Mouse (Mus musculus) liver, embryonic 11.5 days (tissue): ENCODE measurements around the gene Mark3. TPM values are rescaled to one million over a fixed set of nuclear protein-coding genes. Genes with fewer than 3 reads are reported as not detected.

Source experiments
- ATAC-seq: fragments of 200-750 bp; cut with Nextera tagmentation; replicated peaks from 2 replicates; pipeline ENCODE4 v1.8.0; 2017; ENCODE audit warnings: moderate number of reproducible peaks, mild to moderate bottlenecking, moderate TSS enrichment, moderate library complexity; ENCODE audit not compliant: low FRiP score
- DNase-seq: peaks from one replicate; pipeline ENCODE4 v3.0.0-alpha.2; 2017; ENCODE audit warnings: low spot score
- H3K27ac ChIP-seq: fragments of 300-500 bp; sonication (generic); 2 replicates; pipeline ENCODE4 v1.5.1; 2014; ENCODE audit warnings: mild to moderate bottlenecking, low read depth, low read length, control low read depth
- H3K27me3 ChIP-seq: fragments of 300-500 bp; sonication (generic); replicated peaks from 2 replicates; pipeline ENCODE4 v1.6.1; 2014; ENCODE audit warnings: low read length, mixed read lengths; ENCODE audit not compliant: control insufficient read depth, insufficient read depth
- H3K36me3 ChIP-seq: fragments of 300-500 bp; sonication (generic); 2 replicates; pipeline ENCODE4 v1.6.1; 2014; ENCODE audit warnings: mild to moderate bottlenecking, low read length, moderate library complexity, mixed read lengths; ENCODE audit not compliant: control insufficient read depth, insufficient read depth
- H3K4me1 ChIP-seq: fragments of 300-500 bp; sonication (generic); replicated peaks from 2 replicates; pipeline ENCODE4 v1.6.1; 2014; ENCODE audit warnings: low read length, mixed read lengths; ENCODE audit not compliant: control insufficient read depth, insufficient read depth
- H3K4me2 ChIP-seq: fragments of 300-500 bp; sonication (generic); 2 replicates; pipeline ENCODE4 v1.6.1; 2014; ENCODE audit warnings: mild to moderate bottlenecking, control low read depth, moderate library complexity
- H3K4me3 ChIP-seq: fragments of 300-500 bp; sonication (generic); 2 replicates; pipeline ENCODE4 v1.5.1; 2014; ENCODE audit warnings: low read depth, low read length, control low read depth
- H3K9ac ChIP-seq: fragments of 300-500 bp; sonication (generic); 2 replicates; pipeline ENCODE4 v1.6.1; 2014; ENCODE audit warnings: low read depth, low read length, control low read depth
- H3K9me3 ChIP-seq: fragments of 300-500 bp; sonication (generic); 2 replicates; pipeline ENCODE4 v1.6.1; 2016; ENCODE audit warnings: low read length, inconsistent platforms, mixed read lengths; ENCODE audit not compliant: control insufficient read depth
- WGBS: fragments of 180-500 bp; shearing (Covaris S2); extraction: QIAGEN DNeasy Blood & Tissue Kit; methylation state at CpG from one replicate; pipeline ENCODE4 v1.1.7; 2014; 5-methylcytosine and 5-hydroxymethylcytosine counted together
- polyA plus RNA-seq: library from polyadenylated mRNA; unstranded; fragments of >200 nt; fragmentation: Nextera tagmentation; extraction: Ambion mirVana; gene quantifications from 2 replicates; pipeline ENCODE4 v1.2.1, GENCODE M21; 2014

Gene Mark3
- polyA plus RNA-seq, 1 experiment from 2014 or later: 38.6 TPM

DNA sequence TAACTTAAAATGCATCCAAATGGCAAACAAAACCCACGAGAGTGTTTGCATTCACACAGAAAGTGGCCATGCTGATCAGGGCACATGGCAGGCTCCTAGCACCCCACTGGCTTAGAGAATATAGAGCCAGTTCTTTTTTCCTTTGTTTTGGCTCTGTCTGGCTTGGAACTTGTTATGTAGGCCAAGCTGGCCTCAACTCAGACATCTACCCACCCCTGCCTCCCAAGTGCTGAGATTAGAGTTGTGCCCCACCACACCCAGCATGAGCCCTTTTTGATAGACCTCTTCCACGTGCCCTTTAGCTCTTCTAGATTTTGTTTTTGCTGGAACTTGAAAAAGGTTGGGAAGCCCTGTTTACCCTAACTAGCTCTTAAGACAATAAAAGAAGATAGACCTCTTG, 19.5 kb downstream of the Mark3 start:
- no peak for DNase-seq
- peaks cover 13% of the 10 kb centered on the region; the same call in 1 of the 2 replicates for H3K4me1 ChIP-seq
- 74% methylated on average over 2 of the region's 2 CpGs for WGBS
- no peaks in the 10 kb centered on the region for H3K27me3 ChIP-seq
- H3K9ac ChIP-seq: no peak overlapping the region
- peaks cover 17% of the 10 kb centered on the region for H3K36me3 ChIP-seq
- H3K4me2 ChIP-seq: no peak overlapping the region
- no peak overlapping the region for H3K27ac ChIP-seq
- ATAC-seq: no peak
- no peak overlapping the region for H3K4me3 ChIP-seq
- H3K9me3 ChIP-seq: no peaks in the 10 kb centered on the region

DNA sequence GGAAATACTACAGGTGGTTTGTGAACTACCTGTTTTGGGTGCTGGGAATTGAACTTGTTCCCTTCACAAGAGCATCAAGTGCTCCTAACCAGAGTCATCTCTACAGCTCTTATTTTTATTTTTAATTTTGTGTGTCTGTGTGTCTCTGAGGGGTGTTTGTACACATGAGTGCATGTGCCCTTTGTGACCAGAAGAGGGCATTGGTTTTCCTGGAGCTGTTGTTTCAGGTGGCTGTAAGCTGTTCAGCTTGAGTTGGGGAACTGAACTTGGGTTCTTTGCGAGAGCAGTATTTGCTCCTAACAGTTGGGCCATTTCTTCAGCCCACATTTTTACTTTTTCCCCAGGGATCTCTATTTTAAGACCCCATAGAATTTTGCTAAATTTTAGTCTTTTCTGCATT, 23.0 kb downstream of the Mark3 start:
- Histone ChIP-seq H3K27me3 (no peaks in the 10 kb centered on the region), H3K4me3 (no peak overlapping the region), H3K36me3 (peaks cover 28% of the 10 kb centered on the region), H3K27ac (no peak overlapping the region), H3K9ac (no peak overlapping the region), H3K4me2 (no peak overlapping the region), H3K4me1 (peaks cover 12% of the 10 kb centered on the region; the same call in 1 of the 2 replicates), H3K9me3 (no peaks in the 10 kb centered on the region)
- whole genome bisulfite sequencing: 89% methylated on average over 1 of the region's 1 CpGs
- no peak for DNase-seq
- no peak for ATAC-seq

DNA sequence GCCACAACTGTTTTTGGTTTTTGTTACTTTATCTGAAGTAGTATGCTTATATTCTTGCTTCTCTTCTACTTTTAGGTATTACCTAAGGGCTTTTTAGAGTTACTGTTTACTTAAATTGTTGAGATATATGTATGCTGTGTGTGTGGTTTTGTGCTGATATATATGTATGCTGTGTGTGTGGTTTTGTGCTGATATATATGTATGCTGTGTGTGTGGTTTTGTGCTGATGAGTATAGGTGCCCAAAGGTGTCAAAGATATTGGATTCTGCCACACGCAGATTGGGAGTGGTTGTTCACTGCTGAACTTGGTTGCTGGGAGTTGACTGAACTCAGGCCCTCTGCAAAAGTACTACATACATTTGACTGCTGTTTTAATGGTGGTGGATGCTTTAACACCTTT, 24.6 kb downstream of the Mark3 start:
- Histone ChIP-seq H3K36me3 (peaks cover 25% of the 10 kb centered on the region), H3K4me1 (0 out of 2 replicates have a peak, but pooled peaks cover 3% of the 10 kb centered on the region), H3K27me3 (no peaks in the 10 kb centered on the region), H3K4me2 (no peak overlapping the region), H3K27ac (no peak overlapping the region), H3K9ac (no peak overlapping the region), H3K9me3 (no peaks in the 10 kb centered on the region), H3K4me3 (no peak overlapping the region)
- ATAC-seq: no peak; the same call in 1 of the 2 replicates
- no peak for DNase-seq
- WGBS: 95% methylated on average over 1 of the region's 1 CpGs

GRCm38 (mm10) chr12:111599640-111600039, 25.3 kb downstream of the Mark3 start:
- Histone ChIP-seq H3K27me3 (no peaks in the 10 kb centered on the region), H3K4me2 (no peak overlapping the region), H3K9me3 (no peaks in the 10 kb centered on the region), H3K4me3 (no peak overlapping the region), H3K36me3 (peaks cover 25% of the 10 kb centered on the region), H3K27ac (no peak overlapping the region), H3K4me1 (no peaks in the 10 kb centered on the region), H3K9ac (no peak overlapping the region)
- ATAC-seq (0 out of 2 replicates have a peak, but pooled peaks have one; percentile 31), DNase-seq (no peak)
- WGBS: 71% methylated on average over 5 of the region's 5 CpGs

DNA sequence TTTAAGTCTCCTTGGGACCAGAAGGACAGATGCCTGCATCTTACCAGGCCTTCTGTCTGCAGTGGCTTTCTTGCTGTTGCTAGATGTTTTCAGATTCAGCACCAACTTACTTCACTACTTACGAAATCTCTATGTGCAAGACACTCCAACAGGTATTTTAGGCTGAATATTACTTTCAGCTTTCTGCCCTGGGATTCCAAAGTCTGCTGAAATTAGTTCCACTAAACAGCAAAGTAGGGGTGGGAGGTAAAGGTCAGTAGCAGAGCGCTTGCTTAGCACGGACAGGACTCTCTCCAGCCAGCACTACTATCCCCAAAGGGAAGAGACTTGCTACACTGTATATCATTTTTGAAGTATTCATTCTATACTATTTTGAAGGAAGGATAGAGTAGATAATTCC, 29.5 kb downstream of the Mark3 start:
- ATAC-seq (no peak), DNase-seq (no peak)
- Histone ChIP-seq H3K36me3 (peaks cover 19% of the 10 kb centered on the region), H3K4me1 (no peaks in the 10 kb centered on the region; the same call in 1 of the 2 replicates), H3K4me2 (no peak overlapping the region), H3K27me3 (no peaks in the 10 kb centered on the region), H3K27ac (no peak overlapping the region), H3K4me3 (no peak overlapping the region), H3K9me3 (no peaks in the 10 kb centered on the region), H3K9ac (no peak overlapping the region)
- WGBS: 88% methylated on average over 3 of the region's 3 CpGs

GRCm38 (mm10) chr12:111605619-111606018, 31.3 kb downstream of the Mark3 start:
- no peaks in the 10 kb centered on the region; the same call in 1 of the 2 replicates for H3K4me1 ChIP-seq
- H3K9ac ChIP-seq: no peak overlapping the region
- ATAC-seq (no peak), DNase-seq (no peak)
- 99% methylated on average over 2 of the region's 2 CpGs for WGBS
- no peak overlapping the region for H3K4me2 ChIP-seq
- H3K36me3 ChIP-seq: peaks cover 11% of the 10 kb centered on the region
- H3K4me3 ChIP-seq: no peak overlapping the region
- no peak overlapping the region for H3K27ac ChIP-seq
- H3K27me3 ChIP-seq: no peaks in the 10 kb centered on the region
- H3K9me3 ChIP-seq: no peaks in the 10 kb centered on the region

DNA sequence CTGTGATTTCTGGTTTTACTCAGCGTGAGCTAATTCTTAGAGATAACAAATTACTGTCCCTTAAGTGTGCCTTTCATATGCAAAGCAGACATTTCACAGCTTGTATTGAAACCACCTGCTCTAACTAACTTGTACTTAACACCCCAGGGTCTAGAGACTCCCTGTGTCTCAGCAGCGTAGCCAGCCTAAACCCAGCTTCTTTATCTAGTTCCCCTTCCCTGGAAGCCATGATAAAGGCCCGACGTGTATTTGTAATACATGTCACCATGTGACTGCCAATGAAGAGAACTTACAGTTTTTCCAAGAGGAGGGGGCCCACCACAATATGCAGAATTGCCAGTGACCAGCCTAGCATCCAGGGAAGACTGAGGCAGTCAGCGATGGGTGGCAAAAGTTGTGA, 33.7 kb downstream of the Mark3 start:
- WGBS: 40% methylated on average over 5 of the region's 5 CpGs
- Histone ChIP-seq H3K9ac (no peak overlapping the region), H3K27me3 (no peaks in the 10 kb centered on the region), H3K4me2 (no peak overlapping the region), H3K9me3 (no peaks in the 10 kb centered on the region), H3K27ac (no peak overlapping the region), H3K36me3 (peaks cover 14% of the 10 kb centered on the region), H3K4me3 (no peak overlapping the region), H3K4me1 (no peaks in the 10 kb centered on the region; the same call in 1 of the 2 replicates)
- DNase-seq (no peak), ATAC-seq (no peak)

- Histone ChIP-seq H3K9me3 (no peaks in the 10 kb centered on the region), H3K27ac (no peak overlapping the region; the same call in 1 of the 2 replicates), H3K27me3 (no peaks in the 10 kb centered on the region), H3K9ac (no peak overlapping the region), H3K4me1 (peaks cover 7% of the 10 kb centered on the region), H3K4me2 (no peak overlapping the region), H3K36me3 (peaks cover 16% of the 10 kb centered on the region; the same call in 1 of the 2 replicates), H3K4me3 (no peak overlapping the region)
- WGBS: 83% methylated on average over 5 of the region's 5 CpGs
- no peak for DNase-seq
- ATAC-seq: peak; percentile 90
Observed at GRCm38 (mm10) chr12:111614475-111615141, 40.3 kb downstream of the Mark3 start.

- no peaks in the 10 kb centered on the region for H3K9me3 ChIP-seq
- H3K27ac ChIP-seq: no peak overlapping the region
- H3K4me1 ChIP-seq: peaks cover 7% of the 10 kb centered on the region
- H3K4me3 ChIP-seq: no peak overlapping the region
- H3K27me3 ChIP-seq: no peaks in the 10 kb centered on the region
- peaks cover 26% of the 10 kb centered on the region for H3K36me3 ChIP-seq
- no peak overlapping the region for H3K9ac ChIP-seq
- DNase-seq (no peak), ATAC-seq (no peak)
- WGBS: 90% methylated on average over 7 of the region's 7 CpGs
- no peak overlapping the region for H3K4me2 ChIP-seq
Observed at GRCm38 (mm10) chr12:111618266-111618665, 43.9 kb downstream of the Mark3 start.
